8 mouse cellular contexts compared by ENCODE assay signal in the genomic region with DNA sequence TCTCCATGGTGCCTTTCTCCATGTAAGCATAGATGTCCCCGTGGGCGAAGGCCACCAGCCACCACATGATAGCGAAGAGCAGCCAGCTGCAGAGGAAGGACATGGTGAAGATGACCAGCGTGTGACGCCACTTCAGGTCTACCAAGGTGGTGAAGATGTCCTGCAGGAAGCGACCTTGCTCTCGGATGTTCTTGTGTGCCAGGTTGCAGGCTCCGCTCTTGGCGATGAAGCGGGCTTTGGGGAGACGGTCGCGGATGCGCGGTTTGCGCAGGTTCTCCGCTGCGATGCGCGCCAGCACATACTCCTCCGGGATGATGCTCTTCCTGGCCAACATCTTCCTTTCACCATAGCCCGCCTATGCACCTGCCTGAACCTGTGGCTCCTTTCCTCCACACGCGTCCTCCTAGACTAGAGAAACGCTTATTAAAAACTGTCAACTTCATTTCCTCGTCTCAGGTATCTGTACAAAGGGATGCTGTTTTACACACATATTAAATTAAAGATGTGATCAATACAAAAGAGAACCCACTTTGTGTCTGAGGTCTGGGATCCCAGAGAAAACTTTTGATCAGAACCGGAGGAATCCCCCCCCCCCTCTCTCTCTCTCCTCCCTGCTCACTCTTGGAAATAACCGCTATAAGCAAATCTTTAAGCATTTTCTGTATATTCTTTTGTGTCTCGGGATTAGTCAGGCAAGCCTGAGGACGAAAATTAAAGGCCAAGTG. TPM values are rescaled to one million over a fixed set of nuclear protein-coding genes. Genes with fewer than 3 reads are reported as not detected.
DNase-seq lines count a peak whose midpoint lies in the region; ATAC-seq and TF ChIP-seq lines count a peak whose summit lies in the region.

No protein-coding gene starts in this region.

- H3K4me2 ChIP-seq in heart, embryonic 11.5 days = peak overlapping the region; percentile 92
- 0 out of 2 replicates have a peak overlapping the region, but pooled peaks have one; percentile 14 for H3K4me2 ChIP-seq in hindbrain, embryonic 11.5 days (replicated peaks; ENCODE audit: low read depth, low read length)
- H3K4me2 ChIP-seq in liver, postnatal 0 days (ENCODE audit: low read depth, low read length) = peak overlapping the region; percentile 70
- peak overlapping the region; percentile 60 for H3K4me2 ChIP-seq in stomach, postnatal 0 days (replicated peaks; ENCODE audit: low read depth)

- peak overlapping the region; percentile 55 for H3K4me3 ChIP-seq in heart, embryonic 11.5 days (ENCODE audit: low read depth, low read length)
- H3K4me3 ChIP-seq in hindbrain, embryonic 11.5 days (ENCODE audit: low read depth, low read length) = peak overlapping the region; percentile 21; the same call in 1 of the 2 replicates
- peak overlapping the region; percentile 49 for H3K4me3 ChIP-seq in liver, postnatal 0 days (ENCODE audit: low read depth, low read length)
- H3K4me3 ChIP-seq in stomach, postnatal 0 days (ENCODE audit: low read depth, low read length) = peak overlapping the region; percentile 55

- H3K27me3 ChIP-seq in heart, embryonic 11.5 days (ENCODE audit: control insufficient read depth, insufficient read depth, low read length) = peaks cover 33% of the 10 kb centered on the region
- peaks cover 34% of the 10 kb centered on the region for H3K27me3 ChIP-seq in hindbrain, embryonic 11.5 days (ENCODE audit: control insufficient read depth, insufficient read depth, low read length)
- H3K27me3 ChIP-seq in liver, postnatal 0 days (ENCODE audit: insufficient read depth, low read length) = peaks cover 21% of the 10 kb centered on the region
- H3K27me3 ChIP-seq in stomach, postnatal 0 days (ENCODE audit: control insufficient read depth, insufficient read depth, low read length) = no peaks in the 10 kb centered on the region; the same call in 1 of the 2 replicates

- intact Hi-C loops in gastrocnemius, postnatal 36 days (cut with DNase I) = no loop called here

- no peak for ATAC-seq in heart, embryonic 11.5 days (replicated peaks; ENCODE audit: insufficient number of reproducible peaks, low FRiP score, low TSS enrichment)
- ATAC-seq in hindbrain, embryonic 11.5 days (ENCODE audit: low FRiP score) = no peak
- ATAC-seq in liver, postnatal 0 days = no peak
- ATAC-seq in stomach, postnatal 0 days (ENCODE audit: low FRiP score, low TSS enrichment) = no peak
- no peak for ATAC-seq in erythroid progenitor cell, adult 5-6 weeks (replicated peaks; ENCODE audit: low FRiP score, poor library complexity, severe bottlenecking)

- 0 out of 2 replicates have a peak overlapping the region, but pooled peaks have one; percentile 28 for H3K9ac ChIP-seq in heart, embryonic 11.5 days (ENCODE audit: low read depth, low read length)
- no peak overlapping the region for H3K9ac ChIP-seq in hindbrain, embryonic 11.5 days (ENCODE audit: low read depth, low read length)
- H3K9ac ChIP-seq in liver, postnatal 0 days (replicated peaks) = no peak overlapping the region
- peak overlapping the region; percentile 75 for H3K9ac ChIP-seq in stomach, postnatal 0 days (ENCODE audit: low read length)

- H3K4me1 ChIP-seq in heart, embryonic 11.5 days (ENCODE audit: control insufficient read depth, insufficient read depth, low read length) = peaks cover 20% of the 10 kb centered on the region
- H3K4me1 ChIP-seq in hindbrain, embryonic 11.5 days (replicated peaks; ENCODE audit: control insufficient read depth, insufficient read depth, low read length) = peaks cover 3% of the 10 kb centered on the region; the same call in 1 of the 2 replicates
- H3K4me1 ChIP-seq in liver, postnatal 0 days (ENCODE audit: insufficient read depth) = 0 out of 2 replicates have a peak, but pooled peaks cover 12% of the 10 kb centered on the region
- H3K4me1 ChIP-seq in stomach, postnatal 0 days (replicated peaks; ENCODE audit: control insufficient read depth, insufficient read depth) = peaks cover 3% of the 10 kb centered on the region; the same call in 1 of the 2 replicates

- WGBS in heart, embryonic 11.5 days (ENCODE audit: insufficient replicate concordance) = 12% methylated on average over 30 of the region's 30 CpGs
- WGBS in hindbrain, embryonic 11.5 days = 6% methylated on average over 30 of the region's 30 CpGs
- WGBS in liver, postnatal 0 days (ENCODE audit: insufficient replicate concordance) = 12% methylated on average over 30 of the region's 30 CpGs
- WGBS in stomach, postnatal 0 days = 9% methylated on average over 30 of the region's 30 CpGs

- DNase-seq in heart, adult 8-10 months (ENCODE audit: low spot score) = no peak
- peak; percentile 37 for DNase-seq in embryo, embryonic 10 days (ENCODE audit: low spot score)
- DNase-seq in hindbrain, embryonic 11.5 days (ENCODE audit: low spot score) = peak; percentile 54
- no peak for DNase-seq in liver, postnatal 0 days
- DNase-seq in stomach, postnatal 0 days (ENCODE audit: low spot score) = peak; percentile 16
- DNase-seq in gastrocnemius, postnatal 36 days = no peak

- no peaks in the 10 kb centered on the region for H3K36me3 ChIP-seq in heart, embryonic 11.5 days (ENCODE audit: control insufficient read depth, insufficient read depth, low read length)
- no peaks in the 10 kb centered on the region for H3K36me3 ChIP-seq in hindbrain, embryonic 11.5 days (ENCODE audit: control insufficient read depth, insufficient read depth, low read length)
- H3K36me3 ChIP-seq in liver, postnatal 0 days (replicated peaks; ENCODE audit: insufficient read depth, low read length) = no peaks in the 10 kb centered on the region
- H3K36me3 ChIP-seq in stomach, postnatal 0 days (ENCODE audit: control insufficient read depth, insufficient read depth, low read length) = no peaks in the 10 kb centered on the region

- no peak for TF ChIP-seq EP300 in liver, postnatal 0 days (IDR thresholded peaks at IDR 0.05; ENCODE audit: low read depth)
- no peak for TF ChIP-seq EP300 in stomach, postnatal 0 days (optimal IDR thresholded peaks at IDR 0.05)

- H3K9me3 ChIP-seq in heart, embryonic 11.5 days (replicated peaks; ENCODE audit: control insufficient read depth, low read length) = no peaks in the 10 kb centered on the region
- H3K9me3 ChIP-seq in hindbrain, embryonic 11.5 days (ENCODE audit: control insufficient read depth, low read length) = no peaks in the 10 kb centered on the region
- H3K9me3 ChIP-seq in liver, postnatal 0 days (ENCODE audit: low read length) = no peaks in the 10 kb centered on the region
- H3K9me3 ChIP-seq in stomach, postnatal 0 days (ENCODE audit: control insufficient read depth, low read length) = no peaks in the 10 kb centered on the region

- no peak overlapping the region for H3K27ac ChIP-seq in heart, embryonic 11.5 days (ENCODE audit: low read depth, low read length)
- H3K27ac ChIP-seq in hindbrain, embryonic 11.5 days (ENCODE audit: low read depth, low read length) = no peak overlapping the region
- H3K27ac ChIP-seq in liver, postnatal 0 days (ENCODE audit: low read depth) = no peak overlapping the region
- H3K27ac ChIP-seq in stomach, postnatal 0 days (replicated peaks) = peak overlapping the region; percentile 93

- no peak for TF ChIP-seq CTCF in liver, postnatal 0 days (IDR thresholded peaks at IDR 0.05; ENCODE audit: low read depth)
- no peak for TF ChIP-seq CTCF in stomach, postnatal 0 days (IDR thresholded peaks at IDR 0.05; ENCODE audit: low read depth)

RNA-seq across cellular contexts. Expression of a gene that starts 1.2 kb away (rescaled TPM):
- polyA plus RNA-seq in heart, embryonic 11.5 days (2014; fragmentation: Nextera tagmentation; extraction: Ambion mirVana) = 2.2 and 3.0 TPM in 2 replicates
- 10 to 100 TPM; 16.2 to 25.0 (median 18.3) TPM for total RNA-seq in heart, adult 8-10 months (2022)
- polyA plus RNA-seq in hindbrain, embryonic 11.5 days (2014; fragmentation: Nextera tagmentation; extraction: Ambion mirVana) = 4.1 and 4.8 TPM in 2 replicates
- 5.6 and 6.2 TPM in 2 replicates for polyA plus RNA-seq in liver, postnatal 0 days (2015; fragmentation: Nextera tagmentation; extraction: Ambion mirVana)
- polyA plus RNA-seq in stomach, postnatal 0 days (2015; fragmentation: Nextera tagmentation; extraction: Ambion mirVana) = 44.6 and 45.4 TPM in 2 replicates
- total RNA-seq in erythroid progenitor cell, adult 5-6 weeks (2015; ENCODE audit: low replicate concordance) = not detected in 2 replicates
- total RNA-seq in erythroid progenitor cell, adult 5-6 weeks (2017; ENCODE audit: low replicate concordance) = not detected in 2 replicates
- 10 to 100 TPM in 1 of 2 experiments, 1 to 10 TPM in 1; 6.4 to 10.8 TPM for total RNA-seq in gastrocnemius, postnatal 36 days (2021)

Comparison
In these comparisons a context has a peak if more than half of its experiments do, and no peak if none do; other contexts are left out.
1. H3K4me2 ChIP-seq: peak in every context shown above with its lines; median percentile 92 in heart, embryonic 11.5 days; 70 in liver, postnatal 0 days; 60 in stomach, postnatal 0 days; 14 in hindbrain, embryonic 11.5 days.
2. H3K9ac ChIP-seq: peak in heart, embryonic 11.5 days (single experiment) and stomach, postnatal 0 days (single experiment); none in hindbrain, embryonic 11.5 days (single experiment) and liver, postnatal 0 days (single experiment).
3. DNase-seq: peak in embryo, embryonic 10 days (single experiment), hindbrain, embryonic 11.5 days (single experiment) and stomach, postnatal 0 days (single experiment); none in heart, adult 8-10 months (single experiment), liver, postnatal 0 days (single experiment) and gastrocnemius, postnatal 36 days (0 of 2).
4. Peak in every context shown above with its lines, with median percentiles within 50 percentile points of each other: H3K4me3 ChIP-seq.